Mouse (Mus musculus) intestine, embryonic 14.5 days (tissue): ENCODE measurements around the gene Pip5kl1. TPM values are rescaled to one million over a fixed set of nuclear protein-coding genes. Genes with fewer than 3 reads are reported as not detected.

Experiments used
- ATAC-seq: fragments of 200-750 bp; cut with Nextera tagmentation; replicated peaks from 2 replicates; pipeline ENCODE4 v1.8.0; 2017; ENCODE audit warnings: low read depth, moderate number of reproducible peaks, moderate TSS enrichment, moderate library complexity; ENCODE audit not compliant: low FRiP score, low TSS enrichment
- DNase-seq: peaks from one replicate; pipeline ENCODE4 v3.0.0-alpha.2; 2018; ENCODE audit warnings: low spot score
- H3K27ac ChIP-seq: fragments of 300-500 bp; sonication (generic); 2 replicates; pipeline ENCODE4 v1.5.1; 2014; ENCODE audit warnings: low read depth, mild to moderate bottlenecking, control low read depth
- H3K27me3 ChIP-seq: fragments of 300-500 bp; sonication (generic); replicated peaks from 2 replicates; pipeline ENCODE4 v1.6.1; 2014; ENCODE audit warnings: low read length, control low read depth; ENCODE audit not compliant: control insufficient read depth, insufficient read depth
- H3K36me3 ChIP-seq: fragments of 300-500 bp; sonication (generic); 2 replicates; pipeline ENCODE4 v1.6.1; 2014; ENCODE audit warnings: low read length, control low read depth; ENCODE audit not compliant: control insufficient read depth, insufficient read depth
- H3K4me1 ChIP-seq: fragments of 300-500 bp; sonication (generic); replicated peaks from 2 replicates; pipeline ENCODE4 v1.6.1; 2014; ENCODE audit warnings: low read length, control low read depth, mixed read lengths; ENCODE audit not compliant: control insufficient read depth, insufficient read depth
- H3K4me2 ChIP-seq: fragments of 300-500 bp; sonication (generic); 2 replicates; pipeline ENCODE4 v1.6.1; 2014; ENCODE audit warnings: low read length
- H3K4me3 ChIP-seq: fragments of 300-500 bp; sonication (generic); 2 replicates; pipeline ENCODE4 v1.5.1; 2014; ENCODE audit warnings: low read depth, low read length, control low read depth, mixed read lengths
- H3K9ac ChIP-seq: fragments of 300-500 bp; sonication (generic); 2 replicates; pipeline ENCODE4 v1.6.1; 2014; ENCODE audit warnings: mild to moderate bottlenecking, low read length
- H3K9me3 ChIP-seq: fragments of 300-500 bp; sonication (generic); 2 replicates; pipeline ENCODE4 v1.6.1; 2016; ENCODE audit warnings: low read length, control low read depth; ENCODE audit not compliant: control insufficient read depth
- WGBS: fragments of 180-500 bp; shearing (Covaris S2); extraction: QIAGEN DNeasy Blood & Tissue Kit; methylation state at CpG from one replicate; pipeline ENCODE4 v1.1.7; 2014; 5-methylcytosine and 5-hydroxymethylcytosine counted together
- polyA plus RNA-seq: library from polyadenylated mRNA; unstranded; fragments of >200 nt; fragmentation: Nextera tagmentation; extraction: Ambion mirVana; gene quantifications from 2 replicates; pipeline ENCODE4 v1.2.1, GENCODE M21; 2014

Pip5kl1 gene
- polyA plus RNA-seq, 1 experiment from 2014 or later: 0.89 TPM

DNA sequence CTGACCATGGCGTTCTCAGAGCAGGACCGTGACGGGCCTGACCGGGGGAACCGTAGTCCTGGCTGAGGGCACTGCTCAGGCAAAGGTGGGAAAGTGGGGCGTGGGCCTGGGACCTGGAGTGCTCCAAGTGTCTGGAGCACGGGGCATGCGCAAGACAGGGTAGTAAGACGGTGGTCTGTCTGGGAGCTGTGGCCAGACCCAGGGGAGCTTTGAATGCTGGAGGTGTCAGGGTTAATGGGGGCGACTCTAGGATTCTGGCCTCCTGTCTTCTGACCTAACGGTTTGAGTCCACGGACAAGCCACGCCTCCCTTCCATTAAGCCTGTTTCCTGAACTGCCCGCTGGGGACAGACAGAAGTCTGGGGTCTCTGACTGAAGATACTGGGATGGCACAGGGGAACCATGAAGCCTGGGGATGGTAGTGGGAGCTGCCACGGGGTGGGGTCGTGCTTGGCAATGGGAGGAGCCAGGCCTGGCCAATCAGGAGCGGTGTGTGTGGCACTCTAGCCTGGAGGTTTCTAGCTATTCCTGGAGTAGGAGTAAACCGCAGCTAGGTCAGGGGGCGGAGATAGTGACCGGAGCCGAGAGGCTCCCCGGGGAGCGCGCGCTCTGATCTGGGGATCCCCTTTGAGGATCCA is 33.7 kb downstream of the Pip5kl1 start:
- peak; percentile 73 for DNase-seq
- H3K27me3 ChIP-seq: no peaks in the 10 kb centered on the region
- peak overlapping the region; percentile 71 for H3K4me3 ChIP-seq
- H3K27ac ChIP-seq: peak overlapping the region; percentile 43; the same call in 1 of the 2 replicates
- peak overlapping the region; percentile 75 for H3K4me2 ChIP-seq
- H3K9me3 ChIP-seq: no peaks in the 10 kb centered on the region
- peak; percentile 48; the same call in 1 of the 2 replicates for ATAC-seq
- peaks cover 19% of the 10 kb centered on the region for H3K4me1 ChIP-seq
- H3K36me3 ChIP-seq: no peaks in the 10 kb centered on the region
- peak overlapping the region; percentile 32; the same call in 1 of the 2 replicates for H3K9ac ChIP-seq
- WGBS: 5% methylated on average over 25 of the region's 25 CpGs

DNA sequence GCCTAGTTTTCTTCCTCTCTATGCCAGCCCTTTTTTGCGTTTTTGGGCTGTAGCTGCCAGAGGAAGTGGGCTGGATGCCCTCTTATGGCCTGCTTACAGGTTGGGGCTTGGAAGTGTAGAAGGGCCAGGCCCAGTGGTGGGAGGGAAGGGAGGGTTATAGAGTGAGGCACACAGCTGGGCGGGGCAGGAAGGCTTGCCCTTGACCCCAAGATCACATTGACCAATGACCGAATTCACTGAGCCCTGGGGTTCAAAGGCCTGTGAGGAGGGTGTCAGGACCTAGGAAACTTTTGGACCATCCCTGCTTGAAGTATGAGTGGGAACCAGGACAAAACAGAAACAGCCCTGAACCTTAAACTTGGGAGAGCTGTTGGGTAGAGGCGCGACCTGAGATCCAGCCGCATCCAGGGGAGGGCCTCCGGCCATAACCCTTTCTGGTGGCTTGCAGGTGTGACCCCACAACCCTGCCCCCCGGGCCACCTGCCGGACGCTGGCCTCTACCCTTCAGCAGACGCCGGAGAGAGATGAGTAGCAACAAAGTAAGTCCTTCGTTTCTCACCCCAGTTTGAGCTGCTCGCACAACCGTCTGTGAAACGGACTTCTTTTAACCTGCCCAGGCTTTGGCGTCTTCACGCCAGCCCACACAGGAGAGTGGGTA is 34.3 kb downstream of the Pip5kl1 start:
- WGBS: 47% methylated on average over 18 of the region's 18 CpGs
- Histone ChIP-seq H3K27ac (peak overlapping the region; percentile 43; the same call in 1 of the 2 replicates), H3K4me3 (peak overlapping the region; percentile 71), H3K4me1 (peaks cover 19% of the 10 kb centered on the region), H3K9me3 (no peaks in the 10 kb centered on the region), H3K4me2 (peak overlapping the region; percentile 75), H3K27me3 (no peaks in the 10 kb centered on the region), H3K36me3 (peaks cover 6% of the 10 kb centered on the region; the same call in 1 of the 2 replicates), H3K9ac (peak overlapping the region; percentile 32; the same call in 1 of the 2 replicates)
- DNase-seq (no peak), ATAC-seq (no peak)

DNA sequence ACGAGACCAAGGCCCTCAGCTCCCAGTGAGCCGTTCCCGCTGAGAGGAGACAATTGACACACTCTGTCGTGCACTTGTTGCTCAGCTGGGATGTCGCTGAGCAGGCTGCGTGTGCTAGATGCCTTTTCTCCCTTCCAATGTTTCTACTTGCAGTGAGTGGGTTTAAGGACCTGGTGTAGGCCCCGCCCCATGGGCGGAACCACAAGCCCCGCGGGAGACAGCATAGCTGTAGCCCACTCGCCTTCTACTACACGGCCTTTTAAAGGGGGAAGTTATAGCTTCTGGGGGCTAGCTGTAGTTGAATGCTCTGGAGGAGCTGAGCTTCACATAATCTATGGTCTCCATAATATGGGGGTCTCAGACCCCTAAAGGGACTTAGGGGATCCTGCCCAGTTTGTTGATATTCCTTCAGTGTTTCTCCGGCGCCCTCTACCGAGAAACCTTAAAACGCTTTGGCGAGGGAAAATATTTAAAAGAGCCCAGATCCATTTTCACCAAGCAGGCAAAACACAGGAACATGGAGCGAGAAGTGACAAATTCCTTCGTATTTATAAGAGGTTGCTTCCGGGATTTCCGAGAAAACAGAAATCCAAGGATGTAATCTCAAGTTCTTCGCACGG is 36.1 kb downstream of the Pip5kl1 start:
- no peak for ATAC-seq
- Histone ChIP-seq H3K4me2 (peak overlapping the region; percentile 56), H3K27me3 (no peaks in the 10 kb centered on the region), H3K27ac (no peak overlapping the region), H3K9ac (no peak overlapping the region), H3K4me1 (peaks cover 19% of the 10 kb centered on the region), H3K9me3 (no peaks in the 10 kb centered on the region), H3K4me3 (peak overlapping the region; percentile 34), H3K36me3 (peaks cover 20% of the 10 kb centered on the region)
- DNase-seq: peak; percentile 80
- WGBS: 14% methylated on average over 23 of the region's 23 CpGs

DNA sequence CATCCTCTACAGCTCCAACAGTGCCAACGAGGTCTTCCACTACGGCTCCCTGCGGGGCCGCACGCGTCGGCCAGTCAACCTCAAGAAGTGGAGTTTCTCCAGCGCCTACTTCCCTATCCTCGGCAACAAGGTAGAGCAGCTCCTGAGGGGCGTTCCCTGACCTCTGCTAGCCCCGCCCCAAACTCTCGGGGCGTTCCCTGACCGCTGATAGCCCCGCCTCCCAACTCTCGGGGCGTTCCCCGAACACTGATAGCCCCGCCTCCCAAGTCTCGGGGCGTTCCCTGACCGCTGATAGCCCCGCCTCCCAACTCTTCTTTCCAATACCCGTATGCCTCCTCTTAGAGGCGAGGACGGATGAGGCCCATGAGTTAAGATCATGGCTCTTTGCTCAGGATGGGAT is 37.7 kb downstream of the Pip5kl1 start:
- no peak for DNase-seq
- H3K27ac ChIP-seq: no peak overlapping the region
- no peak overlapping the region for H3K9ac ChIP-seq

DNA sequence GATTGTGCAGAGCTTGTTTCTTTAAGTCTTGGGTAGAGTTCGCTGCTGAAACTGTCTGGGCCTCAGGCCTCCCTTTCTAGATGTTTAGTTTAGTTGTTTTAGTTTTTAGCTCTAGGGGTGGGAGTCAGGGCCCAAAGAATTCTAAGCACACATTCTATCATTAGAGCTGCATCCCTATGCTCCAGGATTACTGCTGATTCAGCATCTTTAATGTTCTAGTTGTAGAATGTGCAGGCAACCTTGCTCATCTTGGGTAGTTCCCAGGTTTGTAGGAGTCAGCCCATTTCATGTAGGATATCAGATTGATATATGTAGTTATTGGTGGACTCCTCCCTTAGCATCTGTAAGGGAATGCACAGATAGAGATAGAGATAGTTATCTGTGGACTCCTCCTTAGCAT is 42.5 kb downstream of the Pip5kl1 start:
- H3K4me3 ChIP-seq: no peak overlapping the region
- WGBS: 88% methylated on average over 1 of the region's 1 CpGs
- DNase-seq (no peak), ATAC-seq (no peak)
- no peak overlapping the region for H3K9ac ChIP-seq
- H3K9me3 ChIP-seq: 0 out of 2 replicates have a peak, but pooled peaks cover 3% of the 10 kb centered on the region
- no peak overlapping the region for H3K27ac ChIP-seq
- no peak overlapping the region for H3K4me2 ChIP-seq
- H3K27me3 ChIP-seq: no peaks in the 10 kb centered on the region
- peaks cover 44% of the 10 kb centered on the region for H3K36me3 ChIP-seq
- peaks cover 29% of the 10 kb centered on the region for H3K4me1 ChIP-seq

More for the DNA sequence above, 37.7 kb downstream of the Pip5kl1 start:
- Histone ChIP-seq H3K4me1 (peaks cover 19% of the 10 kb centered on the region), H3K9me3 (no peaks in the 10 kb centered on the region), H3K4me2 (no peak overlapping the region), H3K27me3 (no peaks in the 10 kb centered on the region), H3K4me3 (no peak overlapping the region), H3K36me3 (peaks cover 31% of the 10 kb centered on the region)
- WGBS: 75% methylated on average over 26 of the region's 26 CpGs
- ATAC-seq: no peak

DNA sequence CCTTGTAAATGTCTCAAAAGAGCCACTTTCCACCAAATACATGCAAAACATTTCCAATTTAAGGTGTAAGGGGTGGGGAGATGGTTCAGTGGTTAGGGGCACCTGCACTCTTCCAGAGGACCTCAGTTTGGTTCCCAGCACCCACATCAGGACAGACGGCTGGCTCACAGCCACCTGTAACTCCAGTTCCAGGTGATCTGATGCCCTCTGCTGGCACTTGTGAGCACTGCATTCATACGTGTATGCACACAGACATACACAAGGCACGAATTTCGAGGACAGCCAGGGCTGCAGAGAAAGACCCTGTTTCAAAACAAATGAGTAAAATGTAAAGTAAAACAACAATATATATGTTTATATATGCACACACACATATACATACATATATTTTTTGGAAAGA is 43.0 kb downstream of the Pip5kl1 start:
- Histone ChIP-seq H3K27ac (no peak overlapping the region), H3K9me3 (0 out of 2 replicates have a peak, but pooled peaks cover 3% of the 10 kb centered on the region), H3K4me2 (no peak overlapping the region), H3K9ac (no peak overlapping the region), H3K4me3 (no peak overlapping the region), H3K27me3 (no peaks in the 10 kb centered on the region), H3K4me1 (peaks cover 31% of the 10 kb centered on the region), H3K36me3 (peaks cover 44% of the 10 kb centered on the region)
- DNase-seq (no peak), ATAC-seq (no peak)
- 95% methylated on average over 4 of the region's 4 CpGs for WGBS

DNA sequence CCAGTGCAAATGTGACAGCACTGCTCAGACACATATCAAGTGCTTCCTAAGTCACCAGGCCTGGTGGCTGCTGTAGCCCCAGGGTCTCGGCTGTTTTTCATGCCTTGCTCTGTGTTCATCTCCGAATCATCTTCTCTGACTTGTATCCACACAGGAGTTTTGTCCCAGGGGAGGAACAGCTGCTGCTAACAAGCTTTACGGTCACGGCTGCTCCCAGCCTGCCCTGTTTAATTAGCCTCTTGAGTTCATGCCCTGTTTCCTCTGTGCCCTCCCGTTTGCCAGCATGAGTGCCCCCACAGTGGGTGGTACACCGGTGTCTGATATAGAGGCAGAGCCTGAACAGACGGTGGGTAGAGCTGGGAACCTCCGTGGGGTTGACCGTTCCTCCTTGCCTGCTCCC is 43.5 kb downstream of the Pip5kl1 start:
- Histone ChIP-seq H3K9ac (no peak overlapping the region), H3K4me3 (no peak overlapping the region), H3K27ac (no peak overlapping the region), H3K36me3 (peaks cover 44% of the 10 kb centered on the region), H3K4me1 (peaks cover 31% of the 10 kb centered on the region), H3K27me3 (no peaks in the 10 kb centered on the region), H3K4me2 (no peak overlapping the region), H3K9me3 (0 out of 2 replicates have a peak, but pooled peaks cover 3% of the 10 kb centered on the region)
- ATAC-seq (no peak), DNase-seq (no peak)
- 81% methylated on average over 9 of the region's 9 CpGs for WGBS

DNA sequence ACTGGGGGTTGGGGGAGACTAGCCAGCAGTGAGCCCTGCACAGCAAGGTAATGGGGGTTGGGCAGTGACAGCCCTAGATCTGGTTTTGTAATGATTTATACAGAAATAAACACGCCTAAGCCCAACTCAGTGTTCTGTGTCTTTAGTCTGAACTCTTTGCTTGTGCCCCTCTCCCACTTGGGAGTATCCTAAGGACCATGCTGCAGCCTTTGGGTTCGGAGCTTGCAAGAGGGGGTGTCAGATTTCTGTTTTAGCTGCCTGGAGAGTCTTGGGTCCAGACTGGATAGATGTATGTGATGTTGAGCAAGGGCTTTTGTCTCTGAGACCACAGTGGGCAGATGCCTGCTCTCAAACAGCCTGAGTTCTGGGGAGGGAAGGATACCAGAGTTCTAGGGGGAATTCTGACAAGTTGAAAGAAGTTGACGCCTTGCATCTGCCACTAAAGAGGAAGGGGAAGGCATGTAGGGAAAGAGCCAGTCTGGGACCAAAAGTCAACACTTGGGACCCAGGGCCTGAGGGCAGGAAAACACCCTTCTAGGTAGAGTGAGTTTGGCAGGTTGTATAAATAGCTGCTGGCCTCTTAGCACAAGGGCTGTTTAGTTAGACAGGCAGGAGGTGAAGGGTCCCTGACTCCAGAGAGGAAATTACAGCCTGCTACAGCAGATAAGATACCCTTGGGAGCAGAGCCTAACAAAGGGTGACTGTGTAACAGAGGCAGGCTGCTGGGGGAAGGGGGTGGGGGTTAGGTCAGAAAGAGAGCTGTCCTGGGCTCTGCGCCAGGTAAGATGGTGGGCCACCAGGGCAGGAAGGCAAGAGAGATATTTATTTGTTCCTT is 46.3 kb downstream of the Pip5kl1 start:
- ATAC-seq (peak; percentile 80), DNase-seq (peak; percentile 75)
- H3K4me2 ChIP-seq: peak overlapping the region; percentile 33
- H3K27ac ChIP-seq: peak overlapping the region; percentile 94
- H3K9me3 ChIP-seq: 0 out of 2 replicates have a peak, but pooled peaks cover 3% of the 10 kb centered on the region
- peaks cover 23% of the 10 kb centered on the region for H3K36me3 ChIP-seq
- no peaks in the 10 kb centered on the region for H3K27me3 ChIP-seq
- H3K9ac ChIP-seq: 0 out of 2 replicates have a peak overlapping the region, but pooled peaks have one; percentile 23
- H3K4me1 ChIP-seq: peaks cover 45% of the 10 kb centered on the region
- WGBS: 9% methylated on average over 4 of the region's 4 CpGs
- no peak overlapping the region for H3K4me3 ChIP-seq
